Comparison of ENCODE assay signal across 22 mouse cellular contexts in genomic region chr6:39249176-39249770, GRCm38 (mm10). TPM values are rescaled to one million over a fixed set of nuclear protein-coding genes. Genes with fewer than 3 reads are reported as not detected.
A peak's percentile ranks its signal among the peaks of the same experiment; 100 is the strongest.
DNase-seq lines count a peak whose midpoint lies in the region; ATAC-seq lines count a peak whose summit lies in the region.
"Had no signal": no experiment of that assay in that cellular context is flagged by ENCODE, and none has a peak within 500 bp of the region (broad histone marks: within the 10 kb centered on the region; RNA-seq: fewer than 3 reads in every experiment).

No protein-coding gene starts in this region.

- H3K4me2 ChIP-seq in lung, embryonic 16.5 days (ENCODE audit: low read depth, low read length), result no peak overlapping the region
- no peak overlapping the region for H3K4me2 ChIP-seq in hindbrain, embryonic 12.5 days (replicated peaks)
- H3K4me2 ChIP-seq: embryonic facial prominence, embryonic 15.5 days; midbrain, embryonic 11.5 days had no signal

- no peaks in the 10 kb centered on the region for H3K36me3 ChIP-seq in lung, embryonic 16.5 days (ENCODE audit: control insufficient read depth, insufficient read depth, low read length)
- H3K36me3 ChIP-seq in limb, embryonic 10.5 days, result no peaks in the 10 kb centered on the region
- H3K36me3 ChIP-seq in hindbrain, embryonic 12.5 days, result no peaks in the 10 kb centered on the region
- H3K36me3 ChIP-seq: embryonic facial prominence, embryonic 15.5 days; forebrain, embryonic 10.5 days; heart, embryonic 10.5 days; hindbrain, embryonic 10.5 days had no signal

- H3K9ac ChIP-seq in lung, embryonic 16.5 days (ENCODE audit: low read length), result no peak overlapping the region
- H3K9ac ChIP-seq in hindbrain, embryonic 12.5 days, result no peak overlapping the region
- H3K9ac ChIP-seq: embryonic facial prominence, embryonic 15.5 days; forebrain, postnatal 0 days; liver, embryonic 14.5 days had no signal

- peaks cover under 1% of the 10 kb centered on the region; the same call in 1 of the 2 replicates for H3K4me1 ChIP-seq in lung, embryonic 16.5 days (replicated peaks; ENCODE audit: control insufficient read depth, insufficient read depth, low read length)
- H3K4me1 ChIP-seq in limb, embryonic 10.5 days, result peaks cover 3% of the 10 kb centered on the region; the same call in 1 of the 2 replicates
- no peaks in the 10 kb centered on the region for H3K4me1 ChIP-seq in hindbrain, embryonic 12.5 days
- H3K4me1 ChIP-seq: heart, embryonic 10.5 days; hindbrain, embryonic 10.5 days had no signal

- ATAC-seq in lung, embryonic 16.5 days (ENCODE audit: low read depth), result peak; percentile 23; the same call in 1 of the 2 replicates
- no peak for ATAC-seq in hindbrain, embryonic 12.5 days (ENCODE audit: low FRiP score)
- ATAC-seq: forebrain, postnatal 0 days; Patski had no signal

- H3K4me3 ChIP-seq in lung, embryonic 16.5 days (ENCODE audit: low read length), result no peak overlapping the region
- no peak overlapping the region for H3K4me3 ChIP-seq in limb, embryonic 10.5 days
- no peak overlapping the region for H3K4me3 ChIP-seq in hindbrain, embryonic 12.5 days
- H3K4me3 ChIP-seq: embryonic facial prominence, embryonic 15.5 days; forebrain, embryonic 10.5 days; heart, embryonic 10.5 days; hindbrain, embryonic 10.5 days; layer of hippocampus, adult 2 months had no signal

- H3K27ac ChIP-seq in lung, embryonic 16.5 days (ENCODE audit: low read length), result no peak overlapping the region
- no peak overlapping the region for H3K27ac ChIP-seq in limb, embryonic 10.5 days
- no peak overlapping the region for H3K27ac ChIP-seq in hindbrain, embryonic 12.5 days
- H3K27ac ChIP-seq: embryonic facial prominence, embryonic 15.5 days; forebrain, embryonic 10.5 days; heart, embryonic 10.5 days; hindbrain, embryonic 10.5 days; layer of hippocampus, adult 2 months; liver, embryonic 14.5 days had no signal

- DNase-seq in lung, postnatal 4 days, result no peak
- peak; percentile 88 for DNase-seq in adipocyte (ENCODE audit: low spot score)
- peak; percentile 36 for DNase-seq in limb, embryonic 10.5 days (ENCODE audit: low spot score)
- no peak for DNase-seq in urinary bladder, adult 18-20 months (ENCODE audit: low spot score in 2 of 2)
- no peak for DNase-seq in thymus, postnatal 14 days
- DNase-seq: cerebellum, adult 2 months; forebrain, postnatal 0 days; gastrocnemius, postnatal 36 days; kidney, adult 2 months; kidney, postnatal 10 days; layer of hippocampus, postnatal 36 days; thymus, postnatal 36 days had no signal

- H3K27me3 ChIP-seq in lung, embryonic 16.5 days (ENCODE audit: control insufficient read depth, insufficient read depth, low read depth, low read length), result no peaks in the 10 kb centered on the region
- H3K27me3 ChIP-seq in limb, embryonic 10.5 days (ENCODE audit: low read depth, poor library complexity, severe bottlenecking), result no peaks in the 10 kb centered on the region
- no peaks in the 10 kb centered on the region for H3K27me3 ChIP-seq in hindbrain, embryonic 12.5 days
- H3K27me3 ChIP-seq: embryonic facial prominence, embryonic 15.5 days; Patski had no signal

- H3K9me3 ChIP-seq in lung, embryonic 16.5 days (ENCODE audit: control insufficient read depth, low read length), result 0 out of 2 replicates have a peak, but pooled peaks cover 2% of the 10 kb centered on the region
- no peaks in the 10 kb centered on the region for H3K9me3 ChIP-seq in limb, embryonic 10.5 days (replicated peaks)
- 0 out of 2 replicates have a peak, but pooled peaks cover 4% of the 10 kb centered on the region for H3K9me3 ChIP-seq in hindbrain, embryonic 12.5 days (replicated peaks)
- H3K9me3 ChIP-seq: embryonic facial prominence, embryonic 15.5 days; forebrain, embryonic 10.5 days; heart, embryonic 10.5 days; hindbrain, embryonic 10.5 days had no signal

- 47% methylated on average over 16 of the region's 16 CpGs for WGBS in lung, embryonic 16.5 days
- WGBS in limb, embryonic 10.5 days, result 47% methylated on average over 16 of the region's 16 CpGs
- WGBS in hindbrain, embryonic 12.5 days, result 60% methylated on average over 15 of the region's 16 CpGs

RNA-seq across cellular contexts. Expression of gene Kdm7a, which starts 42.7 kb away (rescaled TPM):
- polyA plus RNA-seq in lung, embryonic 16.5 days (2015; fragmentation: Nextera tagmentation; extraction: Ambion mirVana), result 7.8 and 7.9 TPM in 2 replicates
- 8.1 and 9.3 TPM in 2 replicates for polyA plus RNA-seq in limb, embryonic 10.5 days (2016; fragmentation: Nextera tagmentation; extraction: Ambion mirVana)
- 21.3 and 22.2 TPM in 2 replicates for polyA plus RNA-seq in hindbrain, embryonic 12.5 days (2016; fragmentation: Nextera tagmentation; extraction: Ambion mirVana)

Comparison
In these comparisons a context has a peak if more than half of its experiments do, and no peak if none do; other contexts are left out.
1. DNase-seq: peak in adipocyte (single experiment) and limb, embryonic 10.5 days (single experiment); none in lung, postnatal 4 days (0 of 2), urinary bladder, adult 18-20 months (0 of 2) and thymus, postnatal 14 days (single experiment).